Mouse (Mus musculus) C2C12 (cell line): Measurements from ENCODE around the gene Olfr73.

Experiments used
- CEBPB ChIP-seq: IDR thresholded peaks from one replicate; pipeline ENCODE4 v1.6.1; 2011; ENCODE audit warnings: low read depth, mild to moderate bottlenecking, control low read depth, moderate library complexity
- CTCF ChIP-seq: IDR thresholded peaks from one replicate; pipeline ENCODE4 v1.5.1; 2011; ENCODE audit not compliant: control insufficient read depth, insufficient read depth, insufficient read length
- FOSL1 ChIP-seq: IDR thresholded peaks from one replicate; pipeline ENCODE4 v1.8.0; 2011; ENCODE audit warnings: mild to moderate bottlenecking, low read length; ENCODE audit not compliant: poor library complexity, insufficient read depth, severe bottlenecking
- MAX ChIP-seq: IDR thresholded peaks from one replicate; pipeline ENCODE4 v1.6.1; 2011; ENCODE audit warnings: mild to moderate bottlenecking, control low read depth
- MYOD1 ChIP-seq: IDR thresholded peaks from one replicate; pipeline ENCODE4 v1.6.1; 2011; ENCODE audit warnings: low read depth; ENCODE audit not compliant: control insufficient read depth, insufficient read length
- MYOG ChIP-seq: IDR thresholded peaks from one replicate; pipeline ENCODE4 v1.6.1; 2011; ENCODE audit not compliant: control insufficient read depth, insufficient read length; ENCODE audit errors: extremely low read depth
- USF1 ChIP-seq: IDR thresholded peaks from one replicate; pipeline ENCODE4 v1.6.1; 2011; ENCODE audit warnings: low read depth, mild to moderate bottlenecking, control low read depth, moderate library complexity

- no peak for TF ChIP-seq MYOD1
- TF ChIP-seq CTCF, result no peak
- TF ChIP-seq MAX, result no peak
- TF ChIP-seq USF1, result no peak
- no peak for TF ChIP-seq CEBPB
- no peak for TF ChIP-seq FOSL1
- TF ChIP-seq MYOG, result no peak
Measured at GRCm38 (mm10) chr2:88037599-88037998, at the start of gene Olfr73.
